Mouse (Mus musculus): ENCODE data around the gene Dll3. TPM values are rescaled to one million over a fixed set of nuclear protein-coding genes. Genes with fewer than 3 reads are reported as not detected.

The Dll3 gene
- 0.25 TPM in 1 of 2 replicates, not detected in the other for total RNA-seq (2017)

GRCm38 (mm10) chr7:28301616-28302433, at the start of gene Dll3:
Dll3 (minus strand) TSS chr7:28302238.
- peak; percentile 23 to 59; a peak in 2 of 4 replicates for ATAC-seq (replicated peaks in 1 of 2; ENCODE audit: insufficient read depth in 1 of 2, low FRiP score in 2 of 2, low TSS enrichment in 1 of 2, low read depth in 1 of 2, poor library complexity in 2 of 2, severe bottlenecking in 2 of 2)

- ATAC-seq (replicated peaks in 1 of 2; ENCODE audit: insufficient read depth in 1 of 2, low FRiP score in 2 of 2, low TSS enrichment in 1 of 2, low read depth in 1 of 2, poor library complexity in 2 of 2, severe bottlenecking in 2 of 2): no peak
Measured at GRCm38 (mm10) chr7:28351676-28352191, 49.7 kb upstream of the Dll3 start.

GRCm38 (mm10) chr7:28350155-28350883, 48.3 kb upstream of the Dll3 start, which contains the start of gene Rps16:
Rps16 (plus strand) TSS chr7:28350652.
- peak; percentile 94 for ATAC-seq (replicated peaks in 1 of 2; ENCODE audit: insufficient read depth in 1 of 2, low FRiP score in 2 of 2, low TSS enrichment in 1 of 2, low read depth in 1 of 2, poor library complexity in 2 of 2, severe bottlenecking in 2 of 2)

GRCm38 (mm10) chr7:28348601-28349000, 46.6 kb upstream of the Dll3 start:
- ATAC-seq (replicated peaks in 1 of 2; ENCODE audit: insufficient read depth in 1 of 2, low FRiP score in 2 of 2, low TSS enrichment in 1 of 2, low read depth in 1 of 2, poor library complexity in 2 of 2, severe bottlenecking in 2 of 2): no peak

- ATAC-seq (replicated peaks in 1 of 2; ENCODE audit: insufficient read depth in 1 of 2, low FRiP score in 2 of 2, low TSS enrichment in 1 of 2, low read depth in 1 of 2, poor library complexity in 2 of 2, severe bottlenecking in 2 of 2): no peak
Measured at GRCm38 (mm10) chr7:28347746-28348145, 45.7 kb upstream of the Dll3 start.

GRCm38 (mm10) chr7:28344637-28345036, 42.6 kb upstream of the Dll3 start:
- peak; percentile 65 to 70 for ATAC-seq (replicated peaks in 1 of 2; ENCODE audit: insufficient read depth in 1 of 2, low FRiP score in 2 of 2, low TSS enrichment in 1 of 2, low read depth in 1 of 2, poor library complexity in 2 of 2, severe bottlenecking in 2 of 2)

- no peak for ATAC-seq (replicated peaks in 1 of 2; ENCODE audit: insufficient read depth in 1 of 2, low FRiP score in 2 of 2, low TSS enrichment in 1 of 2, low read depth in 1 of 2, poor library complexity in 2 of 2, severe bottlenecking in 2 of 2)
Measured at GRCm38 (mm10) chr7:28341381-28341780, 39.3 kb upstream of the Dll3 start.

- peak; percentile 73 to 76; a peak in 3 of 4 replicates for ATAC-seq (replicated peaks in 1 of 2; ENCODE audit: insufficient read depth in 1 of 2, low FRiP score in 2 of 2, low TSS enrichment in 1 of 2, low read depth in 1 of 2, poor library complexity in 2 of 2, severe bottlenecking in 2 of 2)
Measured at GRCm38 (mm10) chr7:28339213-28339917, 37.3 kb upstream of the Dll3 start.

GRCm38 (mm10) chr7:28338108-28338998, 36.3 kb upstream of the Dll3 start, which contains the start of gene Supt5:
Supt5 (minus strand) TSS chr7:28338746.
- ATAC-seq (replicated peaks in 1 of 2; ENCODE audit: insufficient read depth in 1 of 2, low FRiP score in 2 of 2, low TSS enrichment in 1 of 2, low read depth in 1 of 2, poor library complexity in 2 of 2, severe bottlenecking in 2 of 2): peak; percentile 95 to 97

- no peak for ATAC-seq (replicated peaks in 1 of 2; ENCODE audit: insufficient read depth in 1 of 2, low FRiP score in 2 of 2, low TSS enrichment in 1 of 2, low read depth in 1 of 2, poor library complexity in 2 of 2, severe bottlenecking in 2 of 2)
Measured at GRCm38 (mm10) chr7:28335471-28335870, 33.4 kb upstream of the Dll3 start.

GRCm38 (mm10) chr7:28334534-28334933, 32.5 kb upstream of the Dll3 start:
- ATAC-seq (replicated peaks in 1 of 2; ENCODE audit: insufficient read depth in 1 of 2, low FRiP score in 2 of 2, low TSS enrichment in 1 of 2, low read depth in 1 of 2, poor library complexity in 2 of 2, severe bottlenecking in 2 of 2): no peak

GRCm38 (mm10) chr7:28328260-28328659, 26.2 kb upstream of the Dll3 start:
- no peak for ATAC-seq (replicated peaks in 1 of 2; ENCODE audit: insufficient read depth in 1 of 2, low FRiP score in 2 of 2, low TSS enrichment in 1 of 2, low read depth in 1 of 2, poor library complexity in 2 of 2, severe bottlenecking in 2 of 2)

- no peak for ATAC-seq (replicated peaks in 1 of 2; ENCODE audit: insufficient read depth in 1 of 2, low FRiP score in 2 of 2, low TSS enrichment in 1 of 2, low read depth in 1 of 2, poor library complexity in 2 of 2, severe bottlenecking in 2 of 2)
Measured at GRCm38 (mm10) chr7:28326457-28326856, 24.4 kb upstream of the Dll3 start.

- ATAC-seq (replicated peaks in 1 of 2; ENCODE audit: insufficient read depth in 1 of 2, low FRiP score in 2 of 2, low TSS enrichment in 1 of 2, low read depth in 1 of 2, poor library complexity in 2 of 2, severe bottlenecking in 2 of 2): no peak
Measured at GRCm38 (mm10) chr7:28325293-28325692, 23.3 kb upstream of the Dll3 start.

GRCm38 (mm10) chr7:28321974-28322720, 20.1 kb upstream of the Dll3 start:
- ATAC-seq (replicated peaks in 1 of 2; ENCODE audit: insufficient read depth in 1 of 2, low FRiP score in 2 of 2, low TSS enrichment in 1 of 2, low read depth in 1 of 2, poor library complexity in 2 of 2, severe bottlenecking in 2 of 2): peak; percentile 85 to 91

GRCm38 (mm10) chr7:28318714-28319113, 16.7 kb upstream of the Dll3 start:
- ATAC-seq (replicated peaks in 1 of 2; ENCODE audit: insufficient read depth in 1 of 2, low FRiP score in 2 of 2, low TSS enrichment in 1 of 2, low read depth in 1 of 2, poor library complexity in 2 of 2, severe bottlenecking in 2 of 2): no peak
